Comparison of ENCODE assay signal across 17 mouse cellular contexts in the genomic region with DNA sequence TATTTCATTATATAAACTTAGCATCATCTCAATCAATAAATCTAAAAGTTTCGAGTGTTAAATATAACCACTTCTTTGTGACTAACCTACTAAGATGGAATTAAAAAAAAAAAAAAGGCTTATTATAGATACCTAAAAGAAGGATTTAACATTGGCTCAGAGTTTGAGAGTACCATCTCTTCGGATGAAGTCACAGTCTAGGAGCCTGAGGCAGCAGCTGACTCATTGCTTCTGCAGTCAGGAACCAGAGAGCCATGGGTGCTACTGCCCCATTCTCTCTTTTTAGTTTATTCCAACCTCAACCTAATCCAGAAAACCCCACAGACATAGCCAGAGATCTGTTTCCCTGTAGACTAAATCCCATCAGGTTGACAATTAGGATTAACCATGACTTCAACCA.
"Had no signal": no experiment of that assay in that cellular context is flagged by ENCODE, and none has a peak within 500 bp of the region (broad histone marks: within the 10 kb centered on the region; RNA-seq: fewer than 3 reads in every experiment).

No protein-coding gene starts in this region.

- DNase-seq: left cerebral cortex, postnatal 4 days; liver; liver, embryonic 13.5 days; liver, postnatal 0 days; lung, adult 18-20 months; lung, adult 2 months; lung, embryonic 14.5 days; lung, postnatal 10 days; lung, postnatal 14 days; lung, postnatal 36 days; lung, postnatal 4 days; midbrain, embryonic 14.5 days had no signal

- ATAC-seq: liver, embryonic 12.5 days; liver, postnatal 0 days; lung, postnatal 0 days; midbrain, embryonic 13.5 days; midbrain, embryonic 15.5 days; midbrain, embryonic 16.5 days had no signal
